Mouse (Mus musculus): ENCODE measurements at regions not wholly inside any gene's neighbourhood (a gene's known extent, or its start where the extent isn't known, plus 50 kb on each side); places are given as distances from the start of the nearest gene placed in this dataset.
"Not testable (repeated sequence)": the region's sequence is repeated elsewhere in the genome, so short reads cannot be mapped to it uniquely, and the experiment has no call there.

DNA sequence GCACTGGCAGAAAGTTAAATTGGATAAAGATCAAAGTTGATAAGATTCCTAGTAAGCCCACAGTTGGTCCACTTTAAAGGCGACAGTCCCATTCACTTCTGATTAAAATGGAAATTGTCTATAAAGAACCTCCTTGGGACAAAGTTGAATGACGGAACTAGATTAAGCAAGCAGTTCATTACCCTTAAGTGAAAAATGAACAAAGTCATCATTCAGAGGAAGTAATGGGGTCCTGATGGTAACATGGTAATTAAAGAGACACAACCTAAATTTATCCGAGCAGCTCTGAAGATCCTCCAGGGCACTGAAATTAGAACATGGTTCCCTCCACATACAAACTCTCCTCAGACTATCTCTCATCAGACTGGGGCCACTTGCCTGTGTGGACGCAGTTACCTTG is 116.4 kb upstream of the Nabp1 start:
- DNase-seq = no peak

DNA sequence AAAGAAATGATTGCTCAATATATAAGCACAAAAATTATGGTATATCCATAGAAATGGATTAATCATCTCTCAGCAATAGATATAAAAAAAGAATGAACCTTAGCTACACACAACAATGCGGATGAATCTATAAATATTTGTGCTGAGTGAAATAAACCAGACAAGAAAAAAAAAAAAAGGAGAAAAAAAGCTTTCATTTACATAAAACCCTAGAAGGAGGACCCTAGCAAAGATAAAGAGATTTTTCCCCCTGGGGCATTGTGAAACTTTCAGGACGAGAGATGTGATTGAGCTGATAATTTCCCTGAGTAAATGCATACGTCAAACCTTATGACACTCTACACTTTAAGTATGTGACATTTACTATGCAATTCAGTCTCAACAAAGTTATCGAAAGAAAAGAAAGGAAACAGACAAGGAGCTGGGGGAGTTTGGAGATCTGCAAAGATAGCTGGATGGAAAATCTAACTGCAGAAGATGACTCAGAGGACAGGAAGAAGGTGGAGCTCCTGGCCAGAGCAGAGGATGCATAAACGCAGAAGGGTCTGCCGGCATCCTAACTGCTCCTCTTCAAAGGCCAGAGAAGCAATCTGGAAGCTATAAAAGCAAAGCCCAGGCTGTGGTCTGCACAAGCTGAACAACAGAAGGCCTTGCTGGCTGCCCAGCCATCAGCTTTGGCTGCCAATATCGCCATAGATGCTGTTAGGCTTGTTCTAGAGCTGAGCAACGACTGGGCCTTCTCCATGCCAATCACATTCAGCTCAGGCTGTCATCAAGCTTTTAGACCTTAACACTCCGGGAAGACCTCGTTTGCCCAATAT is 115.6 kb upstream of the Nabp1 start:
- no peak for DNase-seq

DNA sequence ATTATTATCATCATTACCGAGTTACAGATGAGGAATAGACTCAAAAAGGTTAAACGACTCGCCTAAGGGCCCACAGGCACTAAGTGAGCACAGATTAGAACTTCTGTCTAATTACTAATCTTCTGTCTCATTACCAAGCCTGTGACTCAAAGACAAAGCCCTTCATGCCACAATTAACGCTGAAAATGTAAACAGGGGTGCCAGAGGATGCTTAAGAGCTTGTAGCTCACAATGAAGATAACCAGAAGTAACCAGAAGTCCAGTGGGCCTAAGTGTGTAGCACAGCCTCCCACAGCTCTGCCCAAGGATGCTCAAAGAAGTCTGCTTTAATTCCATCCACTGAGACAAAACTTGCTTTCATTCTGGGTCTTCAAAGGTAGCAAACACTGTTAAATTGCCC is 113.7 kb upstream of the Nabp1 start:
- DNase-seq = no peak

DNA sequence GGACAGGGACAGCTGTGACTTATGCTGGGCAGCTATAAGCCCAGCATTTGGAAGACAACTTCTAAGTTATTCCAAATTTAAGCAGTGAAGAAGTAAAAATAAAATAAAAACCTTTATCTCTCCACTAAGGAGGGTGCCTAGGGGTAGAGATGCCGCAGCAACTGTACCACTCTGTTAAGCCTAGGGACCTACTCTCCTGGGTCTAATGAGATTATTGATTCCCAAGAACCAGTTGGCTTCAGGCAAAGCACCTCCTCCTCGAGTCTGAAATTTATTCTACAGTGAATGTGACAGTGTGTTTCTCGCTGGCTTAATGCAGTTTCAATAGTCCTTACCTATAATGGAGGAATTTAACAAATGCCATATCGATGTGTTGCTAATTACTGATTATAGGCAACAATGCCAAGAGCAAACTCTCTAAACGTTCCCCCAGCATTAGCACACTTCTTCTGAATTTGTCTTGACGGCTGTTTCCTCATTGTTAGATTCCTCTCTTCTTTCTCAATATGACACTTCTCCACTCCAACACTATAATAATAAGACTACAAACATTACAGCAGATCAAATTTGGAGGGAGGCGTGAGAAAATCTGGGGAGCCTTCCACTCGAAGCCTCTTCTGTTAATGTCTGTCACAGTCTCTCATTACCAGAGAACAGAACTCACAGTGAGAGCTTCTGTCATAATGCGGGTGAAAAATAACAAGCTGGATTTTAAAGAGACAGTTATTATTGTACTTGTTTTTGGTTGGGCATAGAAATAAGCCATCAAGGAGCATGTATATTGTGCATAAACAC is 112.6 kb upstream of the Nabp1 start:
- no peak for DNase-seq

DNA sequence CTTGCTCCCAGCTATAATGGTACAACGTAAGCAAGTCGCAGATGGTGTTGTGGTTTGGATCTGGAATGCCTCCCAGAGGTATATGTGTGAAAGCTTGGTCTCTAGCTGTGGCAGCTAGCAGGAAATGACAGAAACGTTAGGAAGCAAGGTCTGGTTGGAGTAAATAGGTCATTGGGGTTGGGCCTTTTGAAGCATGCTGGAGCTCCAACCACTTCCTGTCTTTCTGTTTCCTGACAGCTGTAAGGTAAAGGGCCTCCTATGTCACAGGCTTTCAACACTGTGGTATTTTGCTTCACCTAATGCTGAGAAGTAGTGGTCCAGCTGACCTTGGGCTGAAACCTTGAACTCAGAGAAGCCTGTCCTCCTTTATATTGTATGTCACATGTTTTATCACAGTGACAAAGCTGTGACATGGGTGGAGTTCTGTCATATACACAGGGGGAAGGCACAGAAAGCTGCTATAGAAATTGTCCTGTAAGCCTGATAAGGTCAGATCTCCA is 106.8 kb upstream of the Nabp1 start:
- DNase-seq = no peak

DNA sequence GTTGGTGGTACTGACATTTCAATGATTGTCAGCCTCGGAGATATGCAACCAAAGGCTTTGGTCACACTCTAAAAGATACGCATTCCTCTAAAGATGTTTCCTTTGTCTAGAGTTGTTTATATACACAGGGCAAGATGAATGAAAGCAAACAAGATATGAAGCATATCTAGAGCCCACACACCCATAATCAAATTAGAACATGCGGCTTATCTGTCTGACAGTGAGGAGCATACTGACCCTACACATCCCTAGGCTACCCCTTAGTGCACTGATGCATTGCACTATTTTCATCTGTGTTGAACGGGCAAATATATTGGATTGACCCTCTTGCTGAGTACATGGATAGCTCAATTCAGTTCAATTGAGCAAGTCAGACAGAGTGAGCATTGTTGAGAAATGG is 105.6 kb upstream of the Nabp1 start:
- no peak for DNase-seq

DNA sequence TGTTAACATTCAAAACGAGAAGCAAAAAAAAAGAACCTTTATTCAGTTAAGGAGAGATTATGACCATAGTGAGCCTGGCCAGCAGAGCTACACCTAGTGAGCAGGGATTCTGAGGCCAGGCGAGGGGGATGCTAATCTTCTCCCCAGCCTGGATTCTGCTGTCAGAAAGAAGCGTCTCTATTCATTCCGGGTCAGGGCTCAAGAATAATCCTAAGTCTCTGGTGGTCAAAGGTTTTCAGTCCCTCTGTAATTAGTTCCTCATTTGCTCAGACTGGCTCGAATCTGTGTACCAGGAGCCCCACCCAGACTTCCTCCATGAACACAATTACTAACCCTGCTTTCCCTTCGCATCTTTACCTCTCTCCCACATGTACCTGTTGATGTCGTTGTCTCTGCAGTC is 101.8 kb upstream of the Nabp1 start:
- DNase-seq = no peak

DNA sequence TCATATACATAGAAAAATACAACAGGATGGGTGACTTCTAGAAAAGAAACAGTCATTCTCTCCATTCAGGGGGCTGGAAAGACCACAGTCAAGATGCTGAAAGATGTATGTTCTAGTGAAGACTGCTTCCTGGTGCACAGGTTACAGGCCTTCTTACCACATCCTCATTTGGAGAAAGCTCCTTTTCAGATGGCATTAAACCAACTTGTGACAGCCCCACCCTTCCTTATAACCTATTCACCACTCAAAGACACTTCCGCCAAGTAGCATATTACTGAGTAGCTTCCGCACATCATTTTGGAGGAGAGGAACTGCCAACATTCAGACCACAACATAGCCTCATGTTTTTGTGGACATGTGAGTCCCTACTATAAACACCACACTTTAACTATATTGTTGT is 99.5 kb upstream of the Nabp1 start:
- DNase-seq = no peak

DNA sequence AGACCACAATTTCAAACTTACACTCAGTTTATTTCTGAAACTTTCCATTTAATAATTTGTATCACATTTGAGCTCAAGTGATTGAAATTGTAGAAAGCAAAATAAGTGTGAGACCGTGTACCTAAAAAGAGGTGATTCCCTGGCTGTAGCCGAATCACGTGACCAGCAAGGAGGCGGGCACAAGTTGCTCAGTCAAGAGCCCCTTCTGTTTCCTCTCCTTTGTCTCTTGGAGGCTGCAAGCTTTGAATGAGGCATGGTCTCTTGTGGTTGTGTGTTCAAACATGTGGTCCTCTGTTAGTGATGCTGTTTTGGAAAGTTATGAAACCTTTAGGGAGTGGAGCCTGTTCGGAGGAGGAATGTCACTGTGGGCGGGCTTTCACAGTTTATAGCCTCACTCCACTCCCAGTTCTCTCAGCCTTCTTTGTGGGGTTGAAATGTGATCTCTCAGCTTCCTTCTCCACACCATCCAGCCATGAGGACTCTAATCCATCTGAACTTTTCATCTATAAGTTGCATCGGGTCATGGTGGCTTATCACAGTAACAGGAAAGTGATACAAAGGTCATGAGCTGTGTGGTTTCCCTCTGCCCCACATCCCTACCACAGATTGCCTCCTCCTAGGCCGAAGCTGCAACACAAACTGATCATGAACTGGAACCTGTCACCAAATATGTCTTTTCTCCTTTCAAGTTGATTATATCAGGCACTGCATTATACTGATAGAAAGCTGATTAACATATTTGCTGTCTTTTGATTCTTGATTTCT is 94.3 kb upstream of the Nabp1 start:
- DNase-seq = no peak

DNA sequence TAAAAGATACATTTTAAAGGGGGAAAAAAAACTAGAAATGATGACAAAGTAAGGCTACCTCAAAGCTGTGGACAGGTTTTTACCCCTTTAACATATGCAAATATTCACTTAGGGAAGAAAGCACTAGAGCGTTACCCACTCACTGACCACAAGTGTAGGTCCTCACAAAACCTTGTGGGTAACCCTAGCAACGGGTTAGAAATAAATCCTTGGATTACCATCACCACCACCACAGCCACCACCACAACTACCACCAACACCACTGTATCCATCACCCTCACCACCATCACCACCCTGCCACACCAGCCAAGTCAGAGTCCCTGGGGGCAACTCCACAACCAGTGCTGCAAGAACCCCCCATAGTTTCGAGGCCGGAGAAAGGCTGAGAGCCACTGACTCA is 91.4 kb upstream of the Nabp1 start:
- no peak for DNase-seq

DNA sequence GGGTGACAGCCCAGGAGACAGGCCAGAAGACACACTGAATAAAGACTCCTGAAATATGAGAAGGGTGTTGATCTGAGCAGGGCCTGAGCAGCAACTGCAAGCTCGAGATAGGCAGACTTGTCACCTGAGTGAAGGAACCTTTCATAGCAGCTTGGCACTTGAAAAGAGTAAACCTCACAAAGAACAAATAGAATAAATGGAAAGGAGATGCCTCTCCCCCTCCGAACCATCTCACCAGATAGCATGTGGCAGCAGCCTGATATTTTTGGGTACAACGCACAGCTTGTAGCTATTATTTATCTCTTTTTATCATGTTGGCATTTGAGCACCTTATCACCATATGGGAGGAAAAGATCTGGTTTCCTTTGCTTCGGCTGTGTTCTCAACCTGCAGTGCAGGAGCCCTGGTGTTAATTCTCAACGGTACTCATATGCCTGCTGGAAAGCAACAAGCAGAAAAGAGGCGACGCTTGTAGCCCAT is 88.0 kb upstream of the Nabp1 start:
- DNase-seq = peak; percentile 21

DNA sequence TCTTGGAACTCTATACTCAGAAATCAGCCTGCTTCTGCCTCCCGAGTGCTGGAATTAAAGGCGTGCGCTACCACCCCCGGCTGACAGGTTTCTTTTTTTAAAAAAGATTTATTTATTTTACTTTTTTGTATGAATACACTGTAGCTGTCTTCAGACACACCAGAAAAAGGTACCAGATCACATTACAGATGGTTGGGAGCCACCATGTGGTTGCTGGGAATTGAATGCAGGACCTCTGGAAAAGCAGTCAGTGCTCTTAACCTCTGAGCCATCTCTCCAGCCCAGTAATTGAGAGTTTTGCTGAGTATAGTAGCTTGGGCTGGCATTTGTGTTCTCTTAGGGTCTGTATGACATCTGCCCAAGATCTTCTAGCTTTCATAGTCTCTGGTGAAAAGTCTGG is 78.4 kb upstream of the Nabp1 start:
- not testable (repeated sequence) for DNase-seq

DNA sequence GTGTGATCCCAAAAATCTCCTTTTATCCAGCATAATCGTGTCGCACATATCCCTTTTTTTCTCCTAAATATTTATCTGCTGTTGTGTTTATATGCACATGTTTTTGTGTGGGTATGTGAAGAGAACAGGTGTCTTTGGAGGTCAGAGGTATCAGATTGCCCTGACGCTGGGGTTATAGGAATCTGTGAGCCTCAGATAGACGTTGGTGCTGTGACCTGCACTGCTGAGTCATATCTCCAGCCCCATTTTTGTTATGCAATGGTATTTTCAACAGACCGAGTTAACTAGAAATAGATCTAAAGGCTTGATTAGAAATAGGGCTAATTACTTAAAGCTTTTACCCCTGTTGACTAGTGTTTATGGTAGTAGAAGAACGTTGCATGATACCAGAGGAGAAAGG is 75.5 kb upstream of the Nabp1 start:
- DNase-seq = no peak

DNA sequence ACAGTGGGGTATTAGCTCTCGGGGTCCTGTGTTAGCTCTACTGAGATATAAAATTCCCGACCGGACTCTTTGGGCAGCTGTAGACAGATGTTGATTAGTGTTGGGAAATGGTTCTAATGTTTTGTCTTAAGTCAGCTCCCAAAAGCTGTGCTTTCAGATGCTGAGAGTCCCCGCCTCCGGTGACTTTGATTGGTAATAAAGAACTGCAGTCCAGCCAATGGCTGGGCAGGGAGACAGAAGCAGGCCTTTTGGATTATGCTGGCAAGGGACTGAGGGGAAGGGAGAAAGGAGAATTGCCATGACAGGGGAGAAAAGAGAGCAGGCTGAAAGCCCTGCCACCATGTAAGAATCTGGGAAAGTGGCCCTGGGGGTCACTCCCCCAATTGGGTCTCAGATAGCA is 73.4 kb upstream of the Nabp1 start:
- no peak for DNase-seq

DNA sequence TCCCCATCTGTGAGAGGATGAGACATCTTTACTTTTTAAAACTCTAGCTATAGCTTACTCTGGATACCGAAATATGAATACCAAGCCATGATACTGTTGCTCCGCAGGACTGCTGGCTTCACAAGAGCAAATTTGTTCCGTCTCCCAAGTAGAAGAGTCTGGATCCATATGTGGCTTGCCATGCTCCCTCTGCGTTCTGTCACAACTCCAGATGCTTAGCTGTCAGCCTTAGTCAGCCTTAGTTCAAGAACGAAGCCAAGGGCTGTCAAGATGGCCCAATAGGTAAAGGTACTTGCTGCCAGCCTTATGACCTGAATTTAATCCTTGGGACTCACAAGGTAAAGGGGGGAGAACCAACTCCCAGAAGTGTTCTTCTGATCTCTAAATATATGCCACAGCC is 64.6 kb upstream of the Nabp1 start:
- DNase-seq = no peak

DNA sequence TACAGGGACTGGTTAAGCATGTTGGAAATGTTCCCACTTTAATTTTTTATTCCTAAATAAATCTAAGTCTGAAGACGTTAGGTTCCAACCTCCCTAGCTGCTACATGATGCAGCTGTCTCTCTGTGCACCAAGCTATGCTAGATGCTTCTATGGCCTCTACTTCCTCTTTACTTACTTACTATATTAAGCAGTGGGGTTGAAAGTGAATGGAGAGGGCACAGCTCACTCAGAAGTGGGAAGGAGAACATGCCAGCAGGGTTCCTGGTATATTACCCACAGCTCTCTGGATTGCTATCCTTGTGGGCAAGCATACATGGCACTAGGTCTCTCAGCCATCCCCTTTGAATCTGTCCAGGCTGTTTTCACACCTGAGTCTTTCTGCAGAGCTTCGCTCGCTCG is 61.4 kb upstream of the Nabp1 start:
- DNase-seq = no peak

DNA sequence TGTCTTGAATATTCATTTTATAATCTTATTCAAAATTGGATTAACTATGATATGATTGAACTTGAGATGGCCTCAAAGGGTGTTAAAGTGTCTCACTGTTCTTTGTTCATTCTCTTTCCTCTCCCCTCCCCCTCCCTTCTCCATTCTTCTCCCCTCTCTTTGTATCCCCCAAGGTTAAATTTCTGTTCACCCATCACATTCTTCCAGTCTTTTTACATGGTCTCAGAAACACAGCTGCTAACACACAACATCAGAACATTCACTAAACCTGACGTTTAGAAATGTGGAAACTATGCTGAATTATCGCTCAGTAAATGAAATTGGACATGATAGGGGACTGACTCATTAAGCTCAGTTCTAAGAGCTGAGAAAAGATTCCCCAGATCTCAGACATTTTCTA is 60.6 kb upstream of the Nabp1 start:
- DNase-seq = no peak

DNA sequence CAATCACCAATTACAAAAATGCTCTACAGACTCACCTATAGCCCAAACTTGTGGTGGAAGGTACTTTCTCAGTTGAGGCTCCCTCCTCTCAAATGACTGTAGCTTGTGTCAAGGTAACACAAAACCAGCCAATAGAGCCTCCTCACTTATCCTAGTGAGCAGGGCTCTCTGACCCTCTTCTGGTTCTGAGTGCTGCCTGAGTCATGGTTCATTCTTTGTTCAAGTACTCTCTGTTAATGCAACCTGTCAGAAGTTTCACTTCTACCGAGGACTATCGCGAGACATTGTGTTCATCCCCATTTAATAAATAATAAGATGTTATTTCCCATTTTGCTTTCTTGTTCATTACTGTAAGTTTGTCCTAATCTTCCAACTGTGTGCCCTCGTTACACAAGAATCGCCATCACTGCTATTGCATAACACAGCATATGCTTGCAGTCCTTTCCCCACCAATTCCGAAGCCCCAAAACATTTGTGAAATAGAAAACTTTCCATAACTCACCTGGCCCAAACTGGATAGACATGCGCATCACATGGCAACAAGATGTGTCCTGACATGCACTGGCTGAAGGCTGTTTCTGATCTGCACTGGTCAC is 59.6 kb upstream of the Nabp1 start:
- DNase-seq = no peak

DNA sequence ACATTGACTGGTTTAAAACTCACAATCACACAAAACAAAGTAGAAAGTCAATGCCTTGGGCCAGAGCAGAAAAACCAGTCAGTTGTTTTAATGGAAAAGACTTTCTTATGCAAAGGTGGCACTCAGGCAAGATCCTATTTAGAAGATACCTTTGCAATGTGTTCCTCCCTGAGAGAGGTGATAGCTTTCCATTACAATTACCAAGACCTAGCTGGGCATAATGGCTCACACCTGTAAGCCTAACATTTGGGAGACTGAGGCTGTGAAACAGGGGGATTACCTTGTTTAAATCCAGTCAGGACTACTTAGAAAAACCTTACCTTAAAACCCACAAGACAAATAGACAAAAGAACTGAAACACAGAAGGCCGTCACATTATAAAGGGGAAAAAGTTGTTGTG is 57.9 kb upstream of the Nabp1 start:
- DNase-seq = no peak

DNA sequence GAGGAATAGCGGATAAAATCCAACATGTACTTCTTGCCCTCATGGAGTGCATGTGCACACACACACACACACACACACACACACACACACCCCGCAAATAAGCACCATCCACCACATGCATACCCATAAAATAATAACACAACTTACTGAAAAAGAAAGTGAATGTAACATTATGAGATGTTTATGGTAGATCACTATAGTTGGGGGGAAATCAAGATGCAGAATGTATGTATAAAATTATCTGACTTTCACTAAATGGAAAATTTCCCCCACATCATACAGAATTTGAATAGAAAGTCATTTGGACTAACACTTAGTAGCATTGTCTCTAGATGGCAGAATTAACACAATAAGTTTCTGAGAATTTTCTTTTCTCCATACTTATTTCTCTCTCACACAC is 57.2 kb upstream of the Nabp1 start:
- no peak for DNase-seq

DNA sequence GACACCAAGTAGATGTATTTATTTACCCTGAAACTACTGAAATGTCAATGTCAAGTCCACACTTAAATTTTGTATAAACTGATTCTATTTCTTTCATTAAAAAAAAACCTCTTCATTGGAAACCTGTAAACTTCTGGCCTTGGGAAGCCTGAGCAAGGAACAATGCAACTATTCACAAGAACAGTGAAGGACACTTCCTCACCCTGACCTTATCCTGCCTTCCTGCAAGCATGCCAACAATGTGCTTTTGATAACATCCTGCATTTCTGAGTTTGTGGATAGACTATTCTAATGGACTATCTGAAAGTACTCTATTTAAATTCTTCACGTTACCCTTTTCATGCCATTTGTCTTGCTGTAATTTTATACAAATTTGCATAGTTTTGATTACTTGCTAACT is 53.1 kb upstream of the Nabp1 start:
- DNase-seq = no peak

DNA sequence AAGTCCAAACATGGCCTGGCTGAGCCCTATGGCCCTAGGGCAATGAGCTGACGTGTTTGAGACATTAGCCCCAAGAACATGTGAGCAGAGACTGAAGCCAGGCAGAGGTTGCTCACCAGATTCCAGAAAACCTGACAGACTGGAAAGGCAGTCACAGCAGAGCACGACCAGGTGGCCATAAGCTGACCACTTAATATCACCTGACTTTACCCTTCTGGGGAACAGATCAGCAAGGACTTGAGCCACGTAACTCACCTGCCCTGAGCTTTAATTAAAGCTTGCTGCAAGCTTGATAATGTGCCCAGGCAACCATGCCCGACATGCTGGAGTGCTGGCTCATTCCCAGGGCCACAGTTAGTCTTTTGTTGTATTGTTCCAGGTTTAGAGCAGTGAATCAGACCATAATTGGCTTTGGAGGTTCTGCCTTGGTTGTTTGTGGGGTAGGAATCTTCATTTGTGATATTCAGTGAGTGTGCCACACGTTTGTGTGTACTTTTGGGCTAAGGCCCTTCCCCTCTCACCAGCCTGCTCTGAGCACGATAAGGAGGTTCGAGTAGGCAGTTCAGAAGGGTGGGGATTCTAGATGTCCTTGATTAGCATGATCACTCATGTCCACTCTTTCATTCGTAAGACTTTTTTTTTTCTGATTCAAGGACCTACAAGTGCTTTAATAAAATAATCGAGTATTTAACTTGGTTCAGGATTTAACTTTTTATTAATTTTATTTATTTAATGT is 52.1 kb upstream of the Nabp1 start:
- DNase-seq = peak; percentile 73

All from cerebellum, adult 8-10 months (tissue).